Mouse (Mus musculus) T-cell, adult 2 months (primary cell): ENCODE measurements at regions not wholly inside any gene's neighbourhood (a gene's known extent, or its start where the extent isn't known, plus 50 kb on each side); places are given as distances from the start of the nearest gene placed in this dataset.

Experiments
- DNase-seq: peaks from one replicate; pipeline ENCODE4 v3.0.0; 2022; ENCODE audit warnings: low spot score

- DNase-seq, result no peak
Observed at GRCm38 (mm10) chr2:103893159-103893740, 64.5 kb upstream of the Lmo2 start.

GRCm38 (mm10) chr2:103893805-103894204 is 64.0 kb upstream of the Lmo2 start:
- no peak for DNase-seq

GRCm38 (mm10) chr2:103894981-103895676 is 62.7 kb upstream of the Lmo2 start:
- no peak for DNase-seq

GRCm38 (mm10) chr2:103896160-103896559 is 61.6 kb upstream of the Lmo2 start:
- DNase-seq, result no peak

GRCm38 (mm10) chr2:103896814-103897213 is 61.0 kb upstream of the Lmo2 start:
- no peak for DNase-seq

GRCm38 (mm10) chr2:103899713-103900112 is 58.1 kb upstream of the Lmo2 start:
- DNase-seq, result no peak

GRCm38 (mm10) chr2:103900384-103900783 is 57.4 kb upstream of the Lmo2 start:
- DNase-seq, result no peak

- DNase-seq, result no peak
Observed at GRCm38 (mm10) chr2:103901457-103901856, 56.3 kb upstream of the Lmo2 start.

GRCm38 (mm10) chr2:103902777-103903176 is 55.0 kb upstream of the Lmo2 start:
- no peak for DNase-seq

GRCm38 (mm10) chr2:103905681-103906080 is 52.1 kb upstream of the Lmo2 start:
- DNase-seq, result no peak

GRCm38 (mm10) chr2:103906581-103907184 is 51.1 kb upstream of the Lmo2 start:
- no peak for DNase-seq
